Mouse (Mus musculus): Measurements from ENCODE around the gene Prr14l.
"Not testable (repeated sequence)": the region's sequence is repeated elsewhere in the genome, so short reads cannot be mapped to it uniquely, and the experiment has no call there.

Prr14l gene

DNA sequence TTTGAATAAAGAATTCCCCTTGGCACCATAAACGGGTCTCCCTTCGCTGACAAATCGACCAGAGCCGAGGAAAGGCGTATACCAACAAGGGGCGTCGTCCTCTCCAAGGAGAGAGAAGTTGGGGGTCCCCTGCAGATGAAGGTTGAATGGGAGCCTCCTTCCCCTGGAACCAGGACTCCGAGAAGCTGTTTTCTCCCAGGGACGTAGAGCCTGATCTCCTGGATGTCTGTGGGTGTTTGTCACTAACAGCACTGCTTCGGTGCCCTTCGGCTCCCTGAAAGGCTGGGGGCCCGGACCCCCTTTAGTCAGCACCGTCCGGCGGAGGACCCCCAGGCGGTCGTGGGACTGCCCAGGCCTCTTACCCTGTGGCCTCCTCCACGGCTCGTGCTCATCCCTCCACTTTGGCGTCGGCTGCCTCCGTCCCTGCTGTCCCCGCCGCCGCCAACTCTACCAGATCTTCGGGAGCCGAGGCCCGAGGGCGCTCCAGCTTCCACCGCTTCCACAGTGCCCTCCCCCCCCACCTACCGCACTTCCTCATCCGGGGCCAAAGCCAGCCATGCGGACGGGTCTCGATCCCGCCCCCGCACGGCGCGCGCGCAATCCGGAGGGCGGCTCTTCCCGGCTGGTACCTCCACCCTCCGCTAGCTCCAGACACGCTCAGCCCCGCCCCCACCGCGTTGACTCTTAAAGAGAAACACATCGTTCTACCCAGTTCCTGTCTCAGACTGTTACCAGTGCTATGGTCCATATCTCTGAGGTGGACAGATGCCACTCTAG, at the start of gene Prr14l:
Prr14l (minus strand) TSS at position 526 of the 777 bp plus-strand sequence.
- CTCF ChIA-PET, result interaction anchor here (0.5 kb wide), 1 partner anchor 74 kb away, joined by 3 read pairs; no protein-coding TSS in a partner anchor

DNA sequence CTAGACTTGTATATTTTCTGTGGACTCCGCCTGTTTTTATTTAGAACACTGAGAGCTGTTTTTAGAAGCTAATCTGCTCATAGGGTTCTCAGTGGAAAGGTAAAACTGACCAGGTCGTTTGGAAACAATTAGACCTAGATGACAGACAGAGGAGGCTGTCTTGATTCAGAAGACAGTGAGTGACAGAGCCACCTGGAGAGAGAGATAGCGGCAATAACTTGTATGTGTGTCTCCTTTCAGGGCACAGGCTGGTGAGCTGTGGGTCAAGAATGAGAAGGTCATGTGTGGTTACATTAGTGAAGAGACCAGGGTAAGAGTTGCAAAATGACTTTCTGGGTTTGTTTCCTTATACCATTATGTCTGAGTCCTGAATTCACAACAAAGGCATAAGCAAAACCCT, 32.7 kb upstream of the Prr14l start:
- CTCF ChIA-PET, result no interaction called here

DNA sequence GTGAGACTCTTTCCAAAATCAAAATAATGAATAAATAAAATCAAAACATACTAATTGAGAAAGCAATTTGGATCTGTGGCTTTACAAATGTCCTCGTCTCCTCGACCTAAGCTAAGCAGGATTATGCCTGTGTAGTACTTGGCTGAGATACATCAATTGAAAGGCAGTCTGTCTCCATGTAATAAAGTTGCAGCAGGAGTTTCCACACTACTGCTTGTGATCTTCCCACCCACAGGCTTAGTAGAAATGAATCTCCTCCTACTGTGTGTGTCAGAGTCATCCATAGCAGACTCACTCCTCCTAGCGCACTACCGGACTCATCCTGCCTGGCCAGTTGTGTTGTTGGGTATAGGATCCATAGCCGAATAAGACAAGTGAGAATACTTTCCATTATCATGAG, 18.3 kb upstream of the Prr14l start:
- CTCF ChIA-PET, result interaction anchor here (0.7 kb wide), 1 partner anchor 179 kb away, joined by 4 read pairs; no protein-coding TSS in a partner anchor

DNA sequence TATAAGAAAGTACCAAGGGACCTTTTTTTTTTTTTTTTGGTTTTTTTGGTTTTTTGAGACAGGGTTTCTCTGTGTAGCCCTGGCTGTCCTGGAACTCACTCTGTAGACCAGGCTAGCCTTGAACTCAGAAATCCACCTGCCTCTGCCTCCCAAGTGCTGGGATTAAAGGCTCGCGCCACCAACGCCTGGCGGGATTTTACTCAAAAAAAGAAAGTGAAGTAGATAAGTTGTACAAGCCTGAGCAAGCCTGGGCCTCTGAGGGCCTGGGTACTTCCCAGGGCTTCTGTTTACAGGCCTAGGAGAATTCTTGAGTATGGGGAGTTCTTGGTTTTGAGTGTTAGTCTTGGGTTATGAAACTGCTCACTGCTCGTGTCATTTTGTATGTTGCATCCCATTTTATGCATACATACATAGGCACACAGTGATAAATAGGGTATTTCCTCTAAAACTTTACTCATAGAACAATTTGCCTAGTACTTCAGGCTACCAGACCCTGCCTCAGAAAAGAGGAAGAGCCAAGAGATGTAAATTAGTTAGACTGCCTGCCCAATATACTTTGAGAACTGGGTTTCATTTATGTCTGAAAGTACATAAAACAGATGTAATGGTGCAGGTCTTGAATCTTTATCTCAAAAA, 15.5 kb upstream of the Prr14l start:
- CTCF ChIA-PET, result no interaction called here

DNA sequence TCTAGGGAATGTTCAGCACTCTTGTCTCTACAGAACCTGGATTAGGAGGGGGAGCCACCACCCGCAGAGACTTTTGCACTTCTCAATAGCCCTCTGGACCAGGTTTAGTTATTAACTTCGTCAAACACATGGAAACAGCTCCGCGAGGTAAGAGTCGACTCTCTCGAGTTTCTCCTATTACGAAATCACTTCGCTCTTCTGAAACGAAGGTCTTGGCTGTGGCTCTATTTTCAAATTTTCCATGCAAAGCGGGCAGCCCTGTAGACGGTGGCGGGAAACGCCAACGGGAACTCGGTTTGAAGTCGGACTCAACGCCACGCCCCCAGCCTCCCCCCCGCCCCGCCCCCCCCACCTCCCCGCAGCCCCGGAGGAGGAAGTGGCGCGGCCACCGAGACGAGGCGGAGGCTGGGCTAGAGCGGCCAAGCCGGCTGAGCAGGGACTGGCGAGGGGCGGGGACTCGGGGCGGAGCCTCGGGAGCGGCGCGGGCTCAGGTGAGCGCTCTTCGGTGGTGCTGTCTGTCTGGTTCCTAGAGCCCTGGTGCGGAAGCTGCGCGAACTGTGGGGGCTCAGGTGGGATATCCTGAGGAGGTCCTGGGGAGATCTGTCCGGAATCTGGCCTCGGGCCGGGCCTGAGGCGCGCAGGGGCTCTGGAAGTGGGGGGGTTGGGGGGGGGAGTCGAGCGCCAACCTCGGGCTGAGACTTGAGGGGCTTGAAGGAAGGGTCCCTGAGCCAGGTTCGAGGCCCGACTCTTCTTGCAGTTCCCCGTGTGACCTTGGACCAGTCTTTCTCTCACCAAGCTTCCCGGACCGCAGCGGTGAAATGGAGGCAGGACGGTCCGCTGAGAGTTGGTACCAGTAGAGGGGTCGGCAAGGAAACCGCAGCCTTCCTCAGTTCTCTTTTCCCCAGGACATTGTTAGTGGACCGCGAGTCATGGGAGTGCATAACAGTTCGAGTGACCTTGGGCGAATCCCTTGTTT, 9.5 kb upstream of the Prr14l start, which contains the start of gene Depdc5:
Depdc5 (plus strand) TSS at position 449 of the 976 bp plus-strand sequence.
- CTCF ChIA-PET, result no interaction called here

DNA sequence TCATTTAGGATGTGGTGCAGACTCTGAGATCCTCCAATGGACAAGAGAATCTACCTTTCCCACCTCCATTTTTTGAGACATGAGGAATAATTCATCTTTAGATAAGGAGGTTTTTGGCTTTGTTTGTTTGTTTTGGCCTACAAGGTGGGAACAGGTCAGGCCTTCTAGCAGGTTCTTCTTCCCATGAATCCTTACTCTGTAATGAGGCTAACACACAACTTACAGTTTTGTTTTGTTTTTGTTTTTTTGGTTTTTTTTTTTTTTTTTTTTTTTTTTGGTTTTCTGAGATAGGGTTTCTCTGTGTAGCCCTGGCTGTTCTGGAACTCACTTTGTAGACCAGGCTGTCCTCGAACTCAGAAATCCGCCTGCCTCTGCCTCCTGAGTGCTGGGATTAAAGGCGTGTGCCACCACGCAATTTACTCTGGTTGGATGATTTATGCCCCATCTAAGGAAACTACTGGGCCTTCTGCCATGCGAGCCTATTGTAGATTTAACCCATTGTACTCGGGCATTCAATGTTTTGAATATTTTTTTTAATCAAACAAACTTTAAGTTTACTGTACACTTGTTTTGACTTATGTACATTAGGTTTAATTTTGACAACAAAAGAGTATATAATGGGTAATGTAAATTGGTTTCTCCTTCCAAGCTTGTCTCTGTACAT, 8.5 kb upstream of the Prr14l start:
- CTCF ChIA-PET, result no interaction called here

DNA sequence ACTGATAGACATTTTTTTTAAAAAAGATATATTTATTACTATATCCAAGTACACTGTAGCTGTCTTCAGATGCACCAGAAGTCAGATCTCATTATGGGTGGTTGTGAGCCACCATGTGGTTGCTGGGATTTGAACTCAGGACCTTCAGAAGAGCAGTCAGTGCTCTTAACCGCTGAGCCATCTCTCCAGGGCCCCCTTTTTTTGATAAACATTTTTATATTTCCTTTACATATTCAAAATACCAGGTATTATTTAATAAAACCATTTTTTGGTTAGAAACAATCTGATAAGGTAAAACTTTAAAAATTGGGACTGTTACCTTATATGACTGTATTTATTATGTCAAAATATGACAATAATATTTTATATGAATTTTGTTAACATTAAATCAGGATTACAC, 7.0 kb upstream of the Prr14l start:
- CTCF ChIA-PET, result no interaction called here

DNA sequence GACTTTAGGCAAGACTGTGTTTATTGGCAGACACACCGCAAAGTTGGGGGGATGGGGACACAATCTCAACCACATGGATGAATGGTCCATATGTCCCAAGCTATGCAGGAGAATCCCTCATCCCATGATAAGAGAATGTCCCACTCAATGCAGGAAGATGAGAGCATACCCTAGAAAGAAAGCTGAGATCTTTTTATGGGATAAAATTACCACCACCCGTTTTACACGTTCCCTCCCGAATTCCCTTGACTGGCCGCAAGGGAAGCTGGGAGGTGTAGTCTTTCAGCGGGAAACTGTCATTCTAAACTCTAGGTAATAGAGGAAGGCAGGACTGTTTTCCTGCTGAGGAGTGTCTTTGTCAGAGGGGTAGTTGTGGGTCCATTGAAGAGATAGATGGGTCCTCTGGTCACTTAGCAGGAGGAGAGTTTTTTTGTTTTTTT, 3.7 kb upstream of the Prr14l start:
- CTCF ChIA-PET, result interaction anchor here (0.6 to 0.7 kb wide), 2 partner anchors 30 to 1431 kb away, joined by 4 to 6 read pairs; no protein-coding TSS in a partner anchor

DNA sequence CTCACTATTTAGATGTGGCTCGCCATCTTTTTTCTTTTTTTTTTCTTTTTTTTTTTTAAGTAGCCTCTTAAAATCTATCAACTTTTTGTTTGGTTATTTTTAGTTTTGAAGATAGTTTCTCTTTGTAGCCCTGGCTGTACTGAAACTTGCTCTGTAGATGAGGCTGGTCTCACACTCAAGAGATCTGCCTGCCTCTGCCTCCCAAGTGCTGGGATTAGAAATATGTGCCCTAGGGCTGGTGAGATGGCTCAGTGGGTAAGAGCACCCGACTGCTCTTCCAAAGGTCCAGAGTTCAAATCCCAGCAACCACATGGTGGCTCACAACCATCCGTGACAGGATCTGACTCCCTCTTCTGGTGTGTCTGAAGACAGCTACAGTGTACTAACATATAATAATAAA, 1.2 kb upstream of the Prr14l start:
- CTCF ChIA-PET, result interaction anchor here (0.6 kb wide), 1 partner anchor 21 kb away, joined by 4 read pairs; no protein-coding TSS in a partner anchor

DNA sequence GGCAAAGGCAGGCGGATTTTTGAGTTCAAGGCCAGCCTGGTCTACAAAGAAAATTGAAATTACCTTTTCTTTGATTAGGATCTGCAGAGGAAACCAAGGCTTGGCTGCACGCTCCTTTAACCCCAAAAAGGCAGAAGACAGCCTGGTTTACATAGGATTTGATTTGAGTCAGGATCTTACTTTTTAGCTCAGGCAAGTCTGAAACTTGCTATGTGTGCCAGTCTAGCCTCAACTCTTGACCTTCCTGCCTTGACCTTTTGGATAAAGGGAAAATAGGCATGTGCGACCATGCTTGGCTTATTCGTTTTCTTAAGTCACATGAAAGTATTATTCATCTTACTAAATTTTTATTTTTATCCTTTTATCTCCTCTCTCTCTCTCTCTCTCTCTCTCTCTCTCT, 762 bp upstream of the Prr14l start:
- CTCF ChIA-PET, result interaction anchor here (0.6 kb wide), 1 partner anchor 22 kb away, joined by 4 read pairs; no protein-coding TSS in a partner anchor

DNA sequence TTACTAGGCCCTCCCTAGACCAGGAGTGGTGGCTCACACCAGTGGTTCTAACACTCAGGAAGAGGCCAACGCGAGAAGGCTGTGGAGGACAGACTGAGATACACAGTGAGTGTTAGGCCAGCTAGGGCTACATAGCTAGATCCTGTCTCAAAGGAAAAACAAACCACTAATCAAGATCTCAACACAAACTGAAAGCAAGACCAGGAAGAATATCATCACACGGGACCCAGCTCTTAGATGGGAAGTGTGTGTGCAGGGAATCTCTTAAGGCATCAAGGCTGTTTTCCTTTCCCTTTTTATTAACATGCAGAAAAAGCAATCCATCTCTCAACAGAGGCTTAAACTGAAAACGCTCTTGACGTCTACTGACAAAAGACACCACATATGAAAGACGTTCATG, 2.0 kb downstream of the Prr14l start:
- CTCF ChIA-PET, result interaction anchor here (0.6 to 0.8 kb wide), 3 partner anchors 13 to 106 kb away, joined by 3 to 16 read pairs (median 4); no protein-coding TSS in a partner anchor

DNA sequence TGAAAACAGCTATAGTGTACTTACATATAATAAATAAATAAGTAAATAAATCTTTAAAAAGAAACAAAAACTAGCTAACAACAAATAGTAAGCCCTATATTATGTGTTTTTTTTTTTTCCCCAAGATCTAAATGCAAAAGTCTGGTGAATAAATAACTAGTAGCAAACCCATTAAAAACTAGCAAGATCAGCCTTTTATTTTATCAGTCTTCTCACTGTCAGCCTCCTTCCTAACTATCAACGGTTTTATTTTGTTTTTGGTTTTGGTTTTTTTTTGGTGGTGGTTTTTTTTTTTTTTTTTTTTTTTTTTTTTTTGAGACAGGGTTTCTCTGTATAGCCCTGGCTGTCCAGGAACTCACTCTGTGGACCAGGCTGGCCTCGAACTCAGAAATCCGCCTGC, 4.5 kb downstream of the Prr14l start:
- CTCF ChIA-PET, result not testable (repeated sequence)

DNA sequence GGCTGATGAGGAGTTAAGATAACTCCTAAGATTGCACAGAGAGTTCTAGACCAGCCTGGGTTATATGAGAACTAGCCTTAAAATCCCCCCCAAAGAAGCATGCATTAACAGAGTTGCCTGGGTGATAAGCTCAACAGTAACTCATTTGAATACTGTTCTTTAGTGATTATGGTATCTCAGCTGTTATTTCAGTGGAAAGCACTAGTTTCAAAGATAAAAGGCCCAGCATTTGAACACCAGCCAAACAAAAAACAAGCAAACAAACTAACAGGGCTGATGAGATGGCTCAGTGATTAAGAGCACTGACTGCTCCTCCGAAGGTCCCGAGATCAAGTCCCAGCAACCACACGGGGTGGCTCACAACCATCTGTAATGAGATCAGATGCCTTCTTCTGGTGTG, 4.9 kb downstream of the Prr14l start:
- CTCF ChIA-PET, result no interaction called here

DNA sequence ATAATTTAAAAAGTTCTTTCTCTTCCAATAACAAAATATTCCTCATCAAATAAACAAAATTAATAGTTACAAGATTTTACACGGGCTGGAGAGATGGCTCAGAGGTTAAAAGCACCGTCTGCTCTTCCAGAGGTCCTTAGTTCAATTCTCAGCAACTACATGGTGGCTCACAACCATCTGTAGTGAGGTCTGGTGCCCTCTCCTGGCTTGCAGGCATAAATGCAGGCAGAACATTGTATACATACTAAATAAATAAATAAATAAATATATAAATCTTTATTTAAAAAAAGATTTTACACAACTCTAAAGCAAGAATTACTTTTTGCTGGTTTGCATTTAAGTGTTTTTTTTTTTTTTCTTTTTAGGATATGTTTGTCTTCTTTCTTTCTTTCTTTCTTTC, 14.0 kb downstream of the Prr14l start:
- CTCF ChIA-PET, result no interaction called here

DNA sequence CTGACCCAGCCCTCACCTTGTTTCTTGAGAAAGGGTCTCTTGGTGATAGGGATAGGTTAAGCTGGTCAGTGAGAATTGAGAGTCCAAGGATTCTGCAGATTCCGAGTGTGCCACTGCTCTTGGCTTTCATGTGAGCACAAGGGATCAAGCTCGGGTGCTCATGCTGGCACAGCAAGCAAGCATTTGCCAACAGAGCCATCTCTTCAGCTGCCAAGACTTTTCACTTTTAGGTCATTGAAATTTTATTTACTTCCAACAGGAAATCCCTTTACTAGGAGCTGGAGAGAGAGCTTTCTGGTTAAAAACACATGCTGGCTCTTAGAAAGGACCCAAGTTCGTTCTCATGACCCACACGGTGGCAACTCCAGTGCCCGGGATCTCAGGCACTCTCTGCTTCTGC, 17.1 kb downstream of the Prr14l start:
- CTCF ChIA-PET, result no interaction called here

DNA sequence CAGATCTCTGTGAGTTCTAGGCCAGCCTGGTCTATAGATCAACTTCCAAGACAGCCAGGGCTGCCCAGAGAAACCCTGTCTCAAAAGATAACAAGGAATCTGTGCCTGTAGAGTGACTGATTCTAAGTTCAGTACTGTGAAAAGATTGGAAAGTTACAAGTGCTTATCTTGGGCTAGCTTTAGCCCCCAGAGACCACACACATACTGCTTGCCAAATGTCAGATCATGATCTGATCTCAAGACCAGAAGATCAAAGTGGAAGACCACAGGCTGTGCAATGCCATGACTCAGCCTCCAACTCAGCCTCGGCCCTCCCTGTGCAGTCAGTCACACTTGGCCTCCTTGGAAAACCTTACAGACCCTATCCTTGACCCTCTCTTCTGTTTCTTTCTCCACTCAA, 19.6 kb downstream of the Prr14l start:
- CTCF ChIA-PET, result interaction anchor here (1.1 kb wide), 1 partner anchor 48 kb away, joined by 3 read pairs; no protein-coding TSS in a partner anchor

DNA sequence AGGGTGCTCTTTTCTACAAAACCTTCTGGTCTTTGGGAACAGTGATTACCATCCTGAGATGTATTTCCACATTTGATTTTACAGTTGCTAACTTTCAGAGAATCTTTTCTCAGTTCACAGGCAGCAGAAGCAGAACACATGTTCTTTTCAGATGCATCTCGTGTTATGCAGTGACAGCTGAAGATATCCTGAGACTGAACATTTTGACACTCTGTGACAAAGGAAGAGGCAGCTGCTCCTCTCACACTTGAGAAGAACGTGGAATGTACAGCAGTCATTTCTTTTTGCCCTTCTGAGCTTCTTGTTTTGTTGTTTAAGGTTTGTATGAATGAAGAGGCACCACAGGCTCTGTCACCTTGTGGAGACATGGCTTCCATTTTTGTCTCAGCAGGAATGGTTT, 24.0 kb downstream of the Prr14l start:
- CTCF ChIA-PET, result no interaction called here

DNA sequence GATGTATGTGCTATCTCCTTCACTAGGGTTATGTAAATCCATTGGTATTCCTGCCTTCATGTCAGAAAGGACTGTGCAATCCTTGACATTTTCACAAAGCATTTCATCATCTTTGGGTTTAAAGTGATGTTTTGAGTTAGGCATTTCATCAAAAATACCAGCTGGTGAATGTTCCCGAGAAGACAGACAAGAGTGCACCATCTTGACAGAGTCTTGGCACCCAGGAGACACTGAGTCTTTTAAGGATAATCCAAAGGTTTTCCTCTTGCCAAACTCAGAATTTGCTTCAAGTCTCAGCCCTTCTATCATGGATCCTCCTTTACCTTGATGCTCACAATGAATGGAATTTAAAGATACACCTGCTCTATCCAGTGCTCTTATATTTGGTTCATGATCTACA, 25.3 kb downstream of the Prr14l start:
- CTCF ChIA-PET, result not testable (repeated sequence)

DNA sequence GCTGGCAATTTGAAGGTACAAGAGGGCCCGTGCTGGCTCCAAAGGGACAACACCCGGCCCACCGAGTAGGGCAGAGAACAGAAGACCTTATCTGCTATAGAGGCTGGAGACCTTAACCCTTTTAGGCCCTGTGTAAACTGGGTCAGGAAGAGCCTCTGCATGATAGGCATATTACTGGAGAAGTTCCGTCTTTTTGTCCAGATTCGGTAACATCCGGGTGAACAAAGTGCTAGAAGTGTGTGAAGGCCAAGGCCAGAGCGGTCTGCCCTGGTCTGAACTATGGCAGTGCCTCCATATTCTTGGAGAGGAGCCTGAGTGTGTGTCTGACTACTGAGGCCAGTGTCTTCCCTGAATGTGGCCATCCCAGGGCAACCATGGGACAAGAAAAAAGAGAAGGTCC, 27.0 kb downstream of the Prr14l start, which contains the start of gene Gm20671:
Gm20671 (minus strand) TSS at position 101 of the 400 bp plus-strand sequence.
- CTCF ChIA-PET, result no interaction called here

DNA sequence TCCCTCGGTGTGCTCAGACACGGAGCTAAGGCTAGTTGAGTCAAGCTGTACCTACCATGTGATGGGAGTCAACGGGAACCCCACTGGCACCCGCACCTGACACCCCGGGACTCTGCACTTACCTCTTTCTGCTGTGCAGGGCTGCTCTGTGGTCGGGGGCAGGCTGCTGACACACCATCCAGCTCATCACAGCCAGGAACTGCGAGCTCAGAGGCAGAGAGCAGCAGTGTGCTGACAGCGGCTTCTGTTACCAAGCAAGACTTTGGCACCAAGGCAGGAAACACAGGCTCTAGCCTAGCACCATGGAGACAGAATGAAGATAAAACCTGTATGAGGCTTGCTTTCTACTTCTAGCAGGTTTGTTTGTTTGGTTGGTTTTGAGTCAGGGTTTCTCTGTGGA, 33.6 kb downstream of the Prr14l start:
- CTCF ChIA-PET, result no interaction called here

DNA sequence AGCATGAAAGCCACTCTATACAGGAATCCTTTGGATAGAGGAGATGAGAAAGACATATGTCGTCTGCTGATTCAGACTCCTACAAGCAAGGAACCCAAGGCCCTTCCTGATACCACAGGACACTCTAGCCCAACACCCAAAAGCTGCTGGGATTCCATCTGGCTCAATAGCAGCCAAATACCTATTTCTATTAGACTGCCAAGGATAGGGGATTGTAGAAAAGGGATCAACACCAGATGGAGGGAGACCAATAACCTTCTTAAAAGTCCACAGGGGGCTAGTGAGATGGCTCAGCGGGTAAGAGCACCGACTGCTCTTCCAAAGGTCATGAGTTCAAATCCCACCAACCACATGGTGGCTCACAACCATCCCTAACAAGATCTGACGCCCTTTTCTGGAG, 38.7 kb downstream of the Prr14l start:
- CTCF ChIA-PET, result no interaction called here

All from spleen, embryonic (tissue).